Mouse (Mus musculus) thymus, adult 2 months (tissue): ENCODE data around the gene Odc1.
A peak's percentile ranks its signal among the peaks of the same experiment; 100 is the strongest.

Experiments
- CTCF ChIP-seq: fragments of 200-500 bp; IDR thresholded peaks from 2 replicates; pipeline ENCODE4 v1.5.1; 2012; ENCODE audit warnings: mild to moderate bottlenecking, control low read depth, low read length, moderate library complexity, borderline replicate concordance; ENCODE audit not compliant: control insufficient read depth, poor library complexity, insufficient read depth; ENCODE audit errors: extremely low read depth
- POLR2A ChIP-seq: fragments of 200-500 bp; IDR thresholded peaks from 2 replicates; pipeline ENCODE4 v1.6.1; 2012; ENCODE audit warnings: mild to moderate bottlenecking, low read length, control low read depth, moderate library complexity; ENCODE audit not compliant: control insufficient read depth, poor library complexity, insufficient read depth; ENCODE audit errors: extremely low read depth

DNA sequence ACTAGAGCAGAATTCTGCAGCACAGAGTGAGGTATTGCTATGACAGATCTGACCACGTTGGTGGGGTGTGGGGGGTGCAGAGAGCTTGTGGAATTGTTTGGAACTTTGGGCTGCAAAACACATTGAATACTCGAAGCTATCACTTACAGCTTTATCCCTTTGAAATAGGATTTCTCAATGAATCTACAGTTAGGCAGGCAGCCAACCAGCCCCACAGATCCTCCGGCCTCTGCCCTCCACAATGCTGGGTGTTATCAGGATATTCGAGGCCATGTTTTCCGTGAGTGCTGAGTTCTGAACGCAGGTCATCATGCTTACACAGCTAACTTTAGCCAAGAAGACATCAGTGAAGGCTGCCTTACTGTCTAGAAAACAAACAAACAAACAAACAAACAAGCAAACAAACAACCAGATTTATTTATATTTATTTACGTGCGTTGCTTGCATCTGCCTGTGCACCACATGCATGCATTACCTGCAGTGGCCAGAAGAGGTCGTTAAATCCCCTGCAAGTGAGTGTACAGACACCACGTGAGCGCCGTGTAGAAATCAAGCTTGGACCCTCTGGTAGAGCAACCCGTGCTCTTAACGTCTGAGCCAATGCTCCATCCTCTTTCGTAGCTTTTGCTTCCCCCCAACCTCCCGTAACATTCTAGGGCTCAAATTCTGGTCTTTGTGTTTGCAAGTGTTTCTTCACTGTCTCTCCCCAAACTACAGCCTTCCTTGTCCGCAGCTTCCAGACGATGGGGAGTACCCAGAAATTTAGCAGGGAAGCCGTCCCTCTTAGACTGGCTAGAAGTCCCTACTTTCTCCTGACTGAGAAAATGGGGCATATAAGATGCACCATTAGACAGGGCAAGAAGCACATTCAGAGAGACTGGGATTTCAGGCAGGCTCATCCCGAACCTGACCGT lies 12.1 kb downstream of the Odc1 start:
- TF ChIP-seq POLR2A (no peak), CTCF (peak; percentile 53; the same call in 1 of the 2 replicates)
